In the genomic region with DNA sequence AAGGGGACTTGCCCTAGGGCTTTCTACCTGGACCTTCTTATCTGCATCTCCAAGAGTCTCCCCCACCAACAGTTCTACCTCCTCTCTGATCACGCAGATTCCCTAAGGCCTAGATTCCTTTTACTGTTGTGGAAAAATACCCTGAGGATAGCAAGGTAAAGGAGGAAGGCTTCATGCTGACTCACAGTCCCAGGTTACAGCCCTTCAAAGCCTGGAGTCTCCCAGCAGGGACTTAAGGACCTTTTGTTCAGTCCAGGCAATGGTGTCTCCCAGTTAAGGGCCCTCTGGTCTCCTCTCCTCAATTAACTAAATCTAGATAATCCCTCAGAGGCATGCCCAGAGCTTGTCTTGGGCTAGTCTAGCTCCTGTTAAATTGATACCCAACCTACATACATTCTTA, we compare ENCODE assay signal across 7 mouse cellular contexts. TPM values are rescaled to one million over a fixed set of nuclear protein-coding genes. Genes with fewer than 3 reads are reported as not detected.
DNase-seq lines count a peak whose midpoint lies in the region; ATAC-seq and TF ChIP-seq lines count a peak whose summit lies in the region.

No protein-coding gene starts in this region.

- no peaks in the 10 kb centered on the region for H3K36me3 ChIP-seq in lung, embryonic 14.5 days (ENCODE audit: insufficient read depth)
- no peaks in the 10 kb centered on the region for H3K36me3 ChIP-seq in forebrain, embryonic 12.5 days (replicated peaks)
- H3K36me3 ChIP-seq in limb, embryonic 15.5 days: no peaks in the 10 kb centered on the region
- H3K36me3 ChIP-seq in stomach, embryonic 15.5 days: no peaks in the 10 kb centered on the region

- no peak for DNase-seq in lung, embryonic 14.5 days
- DNase-seq in lung, adult 18-20 months: no peak
- no peak for DNase-seq in spleen, postnatal 36 days (ENCODE audit: low spot score in 2 of 2)
- DNase-seq in thymus, adult 18-20 months: no peak

- H3K4me2 ChIP-seq in lung, embryonic 14.5 days: peak overlapping the region; percentile 66
- H3K4me2 ChIP-seq in forebrain, embryonic 12.5 days: peak overlapping the region; percentile 59
- peak overlapping the region; percentile 65 for H3K4me2 ChIP-seq in limb, embryonic 15.5 days
- peak overlapping the region; percentile 78; the same call in 1 of the 2 replicates for H3K4me2 ChIP-seq in stomach, embryonic 15.5 days

- peak overlapping the region; percentile 94 for H3K27ac ChIP-seq in lung, embryonic 14.5 days (ENCODE audit: low read depth)
- peak overlapping the region; percentile 95 for H3K27ac ChIP-seq in forebrain, embryonic 12.5 days
- peak overlapping the region; percentile 95 for H3K27ac ChIP-seq in limb, embryonic 15.5 days
- peak overlapping the region; percentile 93 for H3K27ac ChIP-seq in stomach, embryonic 15.5 days

- 0 out of 2 replicates have a peak, but pooled peaks cover 2% of the 10 kb centered on the region for H3K4me1 ChIP-seq in lung, embryonic 14.5 days (ENCODE audit: insufficient read depth)
- H3K4me1 ChIP-seq in forebrain, embryonic 12.5 days: peaks cover 21% of the 10 kb centered on the region
- peaks cover 19% of the 10 kb centered on the region; the same call in 1 of the 2 replicates for H3K4me1 ChIP-seq in limb, embryonic 15.5 days
- 0 out of 2 replicates have a peak, but pooled peaks cover 7% of the 10 kb centered on the region for H3K4me1 ChIP-seq in stomach, embryonic 15.5 days

- no peak overlapping the region for H3K9ac ChIP-seq in lung, embryonic 14.5 days
- no peak overlapping the region for H3K9ac ChIP-seq in forebrain, embryonic 12.5 days
- H3K9ac ChIP-seq in limb, embryonic 15.5 days: no peak overlapping the region
- no peak overlapping the region for H3K9ac ChIP-seq in stomach, embryonic 15.5 days

- H3K9me3 ChIP-seq in lung, embryonic 14.5 days (ENCODE audit: low read depth, low read length): no peaks in the 10 kb centered on the region
- no peaks in the 10 kb centered on the region for H3K9me3 ChIP-seq in forebrain, embryonic 12.5 days
- H3K9me3 ChIP-seq in limb, embryonic 15.5 days: no peaks in the 10 kb centered on the region
- H3K9me3 ChIP-seq in stomach, embryonic 15.5 days: no peaks in the 10 kb centered on the region

- ATAC-seq in lung, embryonic 14.5 days (ENCODE audit: insufficient read depth): no peak
- ATAC-seq in forebrain, embryonic 12.5 days (ENCODE audit: low FRiP score): no peak
- no peak for ATAC-seq in limb, embryonic 15.5 days (ENCODE audit: insufficient number of reproducible peaks, low FRiP score, low TSS enrichment, low read depth)
- ATAC-seq in stomach, embryonic 15.5 days (ENCODE audit: insufficient read depth, low FRiP score, low read depth): no peak

- H3K27me3 ChIP-seq in lung, embryonic 14.5 days (ENCODE audit: insufficient read depth, low read length): no peaks in the 10 kb centered on the region
- no peaks in the 10 kb centered on the region for H3K27me3 ChIP-seq in forebrain, embryonic 12.5 days
- H3K27me3 ChIP-seq in limb, embryonic 15.5 days: no peaks in the 10 kb centered on the region
- no peaks in the 10 kb centered on the region for H3K27me3 ChIP-seq in stomach, embryonic 15.5 days (replicated peaks)

- H3K4me3 ChIP-seq in lung, embryonic 14.5 days (ENCODE audit: low read depth, low read length): no peak overlapping the region
- H3K4me3 ChIP-seq in forebrain, embryonic 12.5 days (replicated peaks): no peak overlapping the region
- H3K4me3 ChIP-seq in limb, embryonic 15.5 days: no peak overlapping the region
- H3K4me3 ChIP-seq in stomach, embryonic 15.5 days (replicated peaks): no peak overlapping the region

- no peak for TF ChIP-seq CTCF in lung, embryonic 14.5 days (IDR thresholded peaks at IDR 0.05; ENCODE audit: low read depth)

- WGBS in lung, embryonic 14.5 days: 29% methylated on average over 1 of the region's 1 CpGs
- 8% methylated on average over 1 of the region's 1 CpGs for WGBS in forebrain, embryonic 12.5 days
- 58% methylated on average over 1 of the region's 1 CpGs for WGBS in limb, embryonic 15.5 days
- 52% methylated on average over 1 of the region's 1 CpGs for WGBS in stomach, embryonic 15.5 days

RNA-seq across cellular contexts. Expression of gene Rbp7, which starts 8.5 kb away (rescaled TPM):
- polyA plus RNA-seq in lung, embryonic 14.5 days (2014; fragmentation: Nextera tagmentation; extraction: Ambion mirVana): 1.4 and 1.7 TPM in 2 replicates
- not detected in 2 replicates for polyA plus RNA-seq in forebrain, embryonic 12.5 days (2016; fragmentation: Nextera tagmentation; extraction: Ambion mirVana)
- polyA plus RNA-seq in limb, embryonic 15.5 days (2015; fragmentation: Nextera tagmentation; extraction: Ambion mirVana): 1.0 and 1.5 TPM in 2 replicates
- polyA plus RNA-seq in stomach, embryonic 15.5 days (2015; fragmentation: Nextera tagmentation; extraction: Ambion mirVana): 1.8 and 3.0 TPM in 2 replicates

RNA-seq across cellular contexts. Expression of gene Ube4b, which starts 19.8 kb away (rescaled TPM):
- 40.0 and 41.3 TPM in 2 replicates for polyA plus RNA-seq in lung, embryonic 14.5 days (2014; fragmentation: Nextera tagmentation; extraction: Ambion mirVana)
- 68.9 and 76.0 TPM in 2 replicates for polyA plus RNA-seq in forebrain, embryonic 12.5 days (2016; fragmentation: Nextera tagmentation; extraction: Ambion mirVana)
- polyA plus RNA-seq in limb, embryonic 15.5 days (2015; fragmentation: Nextera tagmentation; extraction: Ambion mirVana): 39.6 and 45.4 TPM in 2 replicates
- polyA plus RNA-seq in stomach, embryonic 15.5 days (2015; fragmentation: Nextera tagmentation; extraction: Ambion mirVana): 35.5 and 41.4 TPM in 2 replicates

RNA-seq across cellular contexts. Expression of gene Tmem274, which starts 30.9 kb away (rescaled TPM):
- 0.32 TPM in 1 of 2 replicates, not detected in the other for polyA plus RNA-seq in lung, embryonic 14.5 days (2014; fragmentation: Nextera tagmentation; extraction: Ambion mirVana)
- polyA plus RNA-seq in forebrain, embryonic 12.5 days (2016; fragmentation: Nextera tagmentation; extraction: Ambion mirVana): 0.55 and 0.69 TPM in 2 replicates
- polyA plus RNA-seq in limb, embryonic 15.5 days (2015; fragmentation: Nextera tagmentation; extraction: Ambion mirVana): not detected in 2 replicates
- polyA plus RNA-seq in stomach, embryonic 15.5 days (2015; fragmentation: Nextera tagmentation; extraction: Ambion mirVana): 0.23 and 0.45 TPM in 2 replicates

RNA-seq across cellular contexts. Expression of gene Nmnat1, which starts 38.7 kb away (rescaled TPM):
- 12.0 and 12.5 TPM in 2 replicates for polyA plus RNA-seq in lung, embryonic 14.5 days (2014; fragmentation: Nextera tagmentation; extraction: Ambion mirVana)
- 14.3 and 14.7 TPM in 2 replicates for polyA plus RNA-seq in forebrain, embryonic 12.5 days (2016; fragmentation: Nextera tagmentation; extraction: Ambion mirVana)
- 8.6 TPM in 2 replicates for polyA plus RNA-seq in limb, embryonic 15.5 days (2015; fragmentation: Nextera tagmentation; extraction: Ambion mirVana)
- 9.4 and 10.4 TPM in 2 replicates for polyA plus RNA-seq in stomach, embryonic 15.5 days (2015; fragmentation: Nextera tagmentation; extraction: Ambion mirVana)

RNA-seq across cellular contexts. Expression of gene Lzic, which starts 38.7 kb away (rescaled TPM):
- 51.1 and 52.8 TPM in 2 replicates for polyA plus RNA-seq in lung, embryonic 14.5 days (2014; fragmentation: Nextera tagmentation; extraction: Ambion mirVana)
- polyA plus RNA-seq in forebrain, embryonic 12.5 days (2016; fragmentation: Nextera tagmentation; extraction: Ambion mirVana): 48.9 and 53.6 TPM in 2 replicates
- 42.4 and 46.1 TPM in 2 replicates for polyA plus RNA-seq in limb, embryonic 15.5 days (2015; fragmentation: Nextera tagmentation; extraction: Ambion mirVana)
- polyA plus RNA-seq in stomach, embryonic 15.5 days (2015; fragmentation: Nextera tagmentation; extraction: Ambion mirVana): 35.5 and 39.8 TPM in 2 replicates
